Mouse (Mus musculus) heart, postnatal 4 days (tissue): ENCODE data around the gene Zfp82. TPM values are rescaled to one million over a fixed set of nuclear protein-coding genes. Genes with fewer than 3 reads are reported as not detected.
"Not testable (repeated sequence)": the region's sequence is repeated elsewhere in the genome, so short reads cannot be mapped to it uniquely, and the experiment has no call there.

ENCODE experiments used
- DNase-seq: peaks from one replicate; pipeline ENCODE4 v3.0.0; 2021
- total RNA-seq, 2 experiments: library from RNA; stranded (reverse); gene quantifications; 2 replicates each; pipeline ENCODE4 v1.2.3; 2021

Gene Zfp82
- 1 to 10 TPM in 1 of 2 experiments, under 1 TPM in 1; 0.23 to 1.0 TPM for total RNA-seq

- DNase-seq, result peak; percentile 82
These were observed at the start of gene Zfp82 for GRCm38 (mm10) chr7:30072146-30073028. Gene Zfp82, minus strand, starts transcription at chr7:30072900.

GRCm38 (mm10) chr7:30122188-30122530, 49.5 kb upstream of the Zfp82 start:
- no peak for DNase-seq

GRCm38 (mm10) chr7:30121308-30122187, 48.8 kb upstream of the Zfp82 start, which contains the start of gene Zfp382:
Gene Zfp382, plus strand, starts transcription at chr7:30121942.
- peak; percentile 94 for DNase-seq

- not testable (repeated sequence) for DNase-seq
These were observed 45.2 kb upstream of the Zfp82 start for GRCm38 (mm10) chr7:30117935-30118334.

- DNase-seq, result no peak
These were observed 43.4 kb upstream of the Zfp82 start for GRCm38 (mm10) chr7:30116076-30116475.

GRCm38 (mm10) chr7:30099297-30099696, 26.6 kb upstream of the Zfp82 start:
- peak; percentile 21 for DNase-seq

- DNase-seq, result no peak
These were observed 22.9 kb upstream of the Zfp82 start for GRCm38 (mm10) chr7:30095551-30096125.

- peak; percentile 92 for DNase-seq
These were observed 22.1 kb upstream of the Zfp82 start, which contains the start of gene Zfp260 for GRCm38 (mm10) chr7:30094646-30095429. Gene Zfp260, plus strand, starts transcription at chr7:30094777.

GRCm38 (mm10) chr7:30093918-30094415, 21.3 kb upstream of the Zfp82 start:
- DNase-seq, result no peak

GRCm38 (mm10) chr7:30092666-30093065, 20.0 kb upstream of the Zfp82 start:
- no peak for DNase-seq

- DNase-seq, result no peak
These were observed 18.4 kb upstream of the Zfp82 start for GRCm38 (mm10) chr7:30090970-30091585.

- peak; percentile 97 for DNase-seq
These were observed 17.6 kb upstream of the Zfp82 start, which contains the start of the genes Gm26920 and Zfp566 for GRCm38 (mm10) chr7:30090092-30090969. Gene Gm26920, minus strand, starts transcription at chr7:30090410. Gene Zfp566, minus strand, starts transcription at chr7:30090527.

- no peak for DNase-seq
These were observed 16.7 kb upstream of the Zfp82 start for GRCm38 (mm10) chr7:30089405-30089804.

GRCm38 (mm10) chr7:30086524-30086923, 13.8 kb upstream of the Zfp82 start:
- no peak for DNase-seq

GRCm38 (mm10) chr7:30064622-30065021, 8.1 kb downstream of the Zfp82 start:
- DNase-seq, result no peak

GRCm38 (mm10) chr7:30062478-30062877, 10.2 kb downstream of the Zfp82 start:
- peak; percentile 21 for DNase-seq

- no peak for DNase-seq
These were observed 12.4 kb downstream of the Zfp82 start for GRCm38 (mm10) chr7:30060341-30060740.

GRCm38 (mm10) chr7:30053591-30053990, 19.1 kb downstream of the Zfp82 start:
- no peak for DNase-seq

GRCm38 (mm10) chr7:30050882-30051548, 21.7 kb downstream of the Zfp82 start, which contains the start of gene Zfp14:
Gene Zfp14, minus strand, starts transcription at chr7:30051380.
- peak; percentile 89 for DNase-seq
